ENCODE assay signal across 13 mouse cellular contexts in the genomic region with DNA sequence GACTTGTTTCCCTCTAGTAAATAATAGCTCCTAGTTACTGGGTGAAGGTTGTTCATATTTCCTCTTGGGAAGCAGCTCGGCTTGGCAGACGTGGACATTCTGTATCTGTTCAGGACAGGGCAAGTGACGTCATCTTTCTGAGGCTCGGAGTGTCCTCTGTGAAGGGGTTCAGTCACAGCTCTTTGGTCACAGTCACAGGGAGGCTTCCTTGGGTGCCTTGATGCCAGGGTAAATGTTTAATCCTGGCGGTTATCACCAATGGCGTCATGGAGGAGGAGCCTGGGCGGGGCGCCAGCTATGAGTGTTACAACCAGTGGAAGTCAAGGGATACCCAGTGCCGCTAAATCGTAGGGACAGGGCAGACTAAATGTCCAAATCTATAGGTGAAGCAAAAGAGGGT. TPM values are rescaled to one million over a fixed set of nuclear protein-coding genes. Genes with fewer than 3 reads are reported as not detected.
DNase-seq lines count a peak whose midpoint lies in the region; ATAC-seq lines count a peak whose summit lies in the region.
"Had no signal": no experiment of that assay in that cellular context is flagged by ENCODE, and none has a peak within 500 bp of the region (broad histone marks: within the 10 kb centered on the region; RNA-seq: fewer than 3 reads in every experiment).

No protein-coding gene starts in this region.

- H3K36me3 ChIP-seq in kidney, embryonic 15.5 days: no peaks in the 10 kb centered on the region
- no peaks in the 10 kb centered on the region for H3K36me3 ChIP-seq in liver, embryonic 16.5 days (ENCODE audit: control insufficient read depth, insufficient read depth)
- H3K36me3 ChIP-seq: embryonic facial prominence, embryonic 13.5 days; stomach, embryonic 15.5 days had no signal

- no peak overlapping the region for H3K4me3 ChIP-seq in kidney, embryonic 15.5 days (replicated peaks)
- H3K4me3 ChIP-seq in liver, embryonic 16.5 days (ENCODE audit: low read depth, low read length): no peak overlapping the region
- H3K4me3 ChIP-seq: embryonic facial prominence, embryonic 13.5 days; stomach, embryonic 15.5 days had no signal

- no peaks in the 10 kb centered on the region for H3K27me3 ChIP-seq in kidney, embryonic 15.5 days
- H3K27me3 ChIP-seq in liver, embryonic 16.5 days (ENCODE audit: control insufficient read depth, insufficient read depth, low read depth, low read length): no peaks in the 10 kb centered on the region
- H3K27me3 ChIP-seq: embryonic facial prominence, embryonic 13.5 days; stomach, embryonic 15.5 days had no signal

- peak; percentile 29 for DNase-seq in kidney, postnatal 10 days
- DNase-seq in heart, postnatal 10 days: peak; percentile 72 to 75
- peak; percentile 76 for DNase-seq in testis, postnatal 10 days (ENCODE audit: low spot score)
- DNase-seq in right cerebral cortex, postnatal 36 days (ENCODE audit: low spot score in 2 of 2): no peak
- DNase-seq in embryo, embryonic 11 days: no peak
- no peak for DNase-seq in layer of hippocampus, postnatal 25 days (ENCODE audit: extremely low spot score in 1 of 2, low spot score in 1 of 2)
- DNase-seq: forebrain, postnatal 0 days; retina, postnatal 1 day had no signal

- 87% methylated on average over 10 of the region's 10 CpGs for WGBS in kidney, embryonic 15.5 days
- WGBS in liver, embryonic 16.5 days (ENCODE audit: insufficient replicate concordance): 83% methylated on average over 10 of the region's 10 CpGs

- H3K27ac ChIP-seq in kidney, embryonic 15.5 days: no peak overlapping the region
- H3K27ac ChIP-seq in liver, embryonic 16.5 days (ENCODE audit: low read length): no peak overlapping the region; the same call in 1 of the 2 replicates
- H3K27ac ChIP-seq: embryonic facial prominence, embryonic 13.5 days; hindbrain, embryonic 14.5 days; stomach, embryonic 15.5 days had no signal

- H3K4me2 ChIP-seq in kidney, embryonic 15.5 days: no peak overlapping the region
- H3K4me2 ChIP-seq in liver, embryonic 16.5 days (ENCODE audit: low read depth, low read length): no peak overlapping the region
- H3K4me2 ChIP-seq: embryonic facial prominence, embryonic 13.5 days; hindbrain, embryonic 14.5 days; stomach, embryonic 15.5 days had no signal

- no peak for ATAC-seq in kidney, embryonic 15.5 days (replicated peaks; ENCODE audit: low FRiP score)
- 0 out of 2 replicates have a peak, but pooled peaks have one; percentile 10 for ATAC-seq in liver, embryonic 16.5 days (ENCODE audit: low read depth)
- ATAC-seq: forebrain, postnatal 0 days had no signal

- intact Hi-C loops in heart, postnatal 10 days (cut with DNase I): no loop called here

- H3K4me1 ChIP-seq in kidney, embryonic 15.5 days: peaks cover 4% of the 10 kb centered on the region; the same call in 1 of the 2 replicates
- H3K4me1 ChIP-seq in liver, embryonic 16.5 days (ENCODE audit: control insufficient read depth, low read depth, low read length): peaks cover 16% of the 10 kb centered on the region
- H3K4me1 ChIP-seq: stomach, embryonic 15.5 days had no signal

- no peak overlapping the region for H3K9ac ChIP-seq in kidney, embryonic 15.5 days
- no peak overlapping the region for H3K9ac ChIP-seq in liver, embryonic 16.5 days (ENCODE audit: low read depth, low read length)
- H3K9ac ChIP-seq: embryonic facial prominence, embryonic 13.5 days; forebrain, postnatal 0 days; hindbrain, embryonic 14.5 days; stomach, embryonic 15.5 days had no signal

- H3K9me3 ChIP-seq in kidney, embryonic 15.5 days (replicated peaks): no peaks in the 10 kb centered on the region
- H3K9me3 ChIP-seq in liver, embryonic 16.5 days (replicated peaks; ENCODE audit: control insufficient read depth, low read length): no peaks in the 10 kb centered on the region
- H3K9me3 ChIP-seq: embryonic facial prominence, embryonic 13.5 days; stomach, embryonic 15.5 days had no signal

RNA-seq across cellular contexts. Expression of a gene that starts 56.3 kb away (rescaled TPM):
- polyA plus RNA-seq in kidney, embryonic 15.5 days (2015; fragmentation: Nextera tagmentation; extraction: Ambion mirVana): 8.5 and 10.2 TPM in 2 replicates
- total RNA-seq in heart, postnatal 10 days (2021): 10 to 100 TPM; 33.8 to 41.6 TPM
- polyA plus RNA-seq in liver, embryonic 16.5 days (2015; fragmentation: Nextera tagmentation; extraction: Ambion mirVana): 11.2 and 12.2 TPM in 2 replicates
- total RNA-seq in layer of hippocampus, postnatal 25 days (2021): 100 to 1,000 TPM in 1 of 2 experiments, 10 to 100 TPM in 1; 94.0 to 105 TPM

Comparison
In these comparisons a context has a peak if more than half of its experiments do, and no peak if none do; other contexts are left out.
1. DNase-seq: peak in kidney, postnatal 10 days (single experiment), heart, postnatal 10 days (2 of 2) and testis, postnatal 10 days (single experiment); none in right cerebral cortex, postnatal 36 days (0 of 2), embryo, embryonic 11 days (single experiment) and layer of hippocampus, postnatal 25 days (0 of 2).